ENCODE assay signal across 25 mouse cellular contexts in the genomic region with DNA sequence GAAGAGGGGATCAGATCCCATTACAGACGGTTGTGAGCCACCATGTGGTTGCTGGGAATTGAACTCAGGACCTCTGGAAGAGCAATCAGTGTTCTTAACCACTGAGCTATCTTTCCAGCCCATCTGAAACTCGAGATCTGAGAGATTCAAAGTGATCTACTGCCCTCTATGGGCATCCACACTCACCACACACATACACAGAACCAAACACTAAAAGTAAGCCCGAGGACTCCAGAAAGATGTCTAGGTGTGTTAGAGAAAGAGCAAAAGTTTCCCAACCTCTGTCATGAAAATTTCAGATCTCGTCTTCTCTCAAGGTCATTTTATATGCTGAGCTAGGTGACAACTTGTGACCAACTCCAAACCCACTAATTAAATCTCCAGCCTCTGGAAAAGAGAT. TPM values are rescaled to one million over a fixed set of nuclear protein-coding genes. Genes with fewer than 3 reads are reported as not detected.
A peak's percentile ranks its signal among the peaks of the same experiment; 100 is the strongest.
DNase-seq lines count a peak whose midpoint lies in the region; TF ChIP-seq lines count a peak whose summit lies in the region.
"Had no signal": no experiment of that assay in that cellular context is flagged by ENCODE, and none has a peak within 500 bp of the region (broad histone marks: within the 10 kb centered on the region; RNA-seq: fewer than 3 reads in every experiment).

No protein-coding gene starts in this region.

- intact Hi-C loops in gastrocnemius, adult 2 months (cut with DNase I) = no loop called here
- intact Hi-C loops in gastrocnemius, postnatal 36 days (cut with DNase I) = loop anchor here (10.0 kb wide), 1 partner anchor 141 kb away; no protein-coding TSS in a partner anchor
- intact Hi-C loops in left cerebral cortex, adult 2 months (cut with DNase I) = no loop called here

- no peak overlapping the region for H3K27ac ChIP-seq in gastrocnemius, adult 2 months
- no peak overlapping the region for H3K27ac ChIP-seq in left cerebral cortex, adult 2 months
- H3K27ac ChIP-seq: forebrain, embryonic 10.5 days; forebrain, embryonic 13.5 days; heart, embryonic 15.5 days; hindbrain, embryonic 14.5 days; hindbrain, postnatal 0 days had no signal

- no peak overlapping the region for H3K4me3 ChIP-seq in gastrocnemius, adult 2 months
- H3K4me3 ChIP-seq in left cerebral cortex, adult 2 months = no peak overlapping the region
- H3K4me3 ChIP-seq: forebrain, embryonic 10.5 days; forebrain, embryonic 13.5 days; heart, embryonic 15.5 days had no signal

- TF ChIP-seq CTCF in gastrocnemius, adult 2 months (IDR thresholded peaks at IDR 0.05) = peak; percentile 24; the same call in 1 of the 2 replicates
- peak; percentile 22 for TF ChIP-seq CTCF in left cerebral cortex, adult 2 months (IDR thresholded peaks at IDR 0.05)

- no peak for DNase-seq in gastrocnemius, adult 2 months
- DNase-seq in gastrocnemius, postnatal 36 days = no peak
- DNase-seq in left cerebral cortex, adult 2 months (ENCODE audit: extremely low spot score in 1 of 2, low spot score in 2 of 2) = no peak
- no peak for DNase-seq in left cerebral cortex, adult 9 months (ENCODE audit: low spot score in 2 of 2)
- peak; percentile 9 for DNase-seq in brain, adult 2 months (ENCODE audit: low read depth, low spot score)
- DNase-seq in frontal cortex, adult 2 months (ENCODE audit: extremely low spot score in 1 of 2, low spot score in 1 of 2) = no peak
- DNase-seq in embryo, embryonic 11 days = no peak
- DNase-seq: adrenal gland, postnatal 10 days; adrenal gland, postnatal 36 days; cerebellum, adult 11 months; cerebellum, adult 2 months; cerebellum, adult 9-11 months; cerebellum, postnatal 25 days; gastrocnemius, postnatal 25 days; heart, postnatal 10 days; heart, postnatal 36 days had no signal

RNA-seq across cellular contexts. Expression of a gene that starts 9.5 kb away (rescaled TPM):
- total RNA-seq in gastrocnemius, adult 2 months (2021) = not detected
- not detected for total RNA-seq in gastrocnemius, postnatal 36 days (2021)
- total RNA-seq in left cerebral cortex, adult 2 months (2021) = 1 to 10 TPM; 1.9 to 2.1 TPM
- 1.3 and 1.6 TPM in 2 replicates for polyA plus RNA-seq in frontal cortex, adult 2 months (2012; rRNA removed)
- total RNA-seq: common myeloid progenitor, adult 5-6 weeks; granulocyte monocyte progenitor cell, adult 5-6 weeks had no signal
- polyA plus RNA-seq: G1E; inflammation-experienced regulatory T-cells, adult 6 months had no signal

RNA-seq across cellular contexts. Expression of a gene that starts 41.3 kb away (rescaled TPM):
- total RNA-seq in gastrocnemius, adult 2 months (2021) = 1 to 10 TPM; 3.0 to 6.0 TPM
- 1 to 10 TPM; 5.2 to 5.5 TPM for total RNA-seq in gastrocnemius, postnatal 36 days (2021)
- 10 to 100 TPM; 48.7 to 55.6 TPM for total RNA-seq in left cerebral cortex, adult 2 months (2021)
- 30.8 and 34.5 TPM in 2 replicates for polyA plus RNA-seq in frontal cortex, adult 2 months (2012; rRNA removed)
- total RNA-seq: granulocyte monocyte progenitor cell, adult 5-6 weeks had no signal
- polyA plus RNA-seq: G1E; inflammation-experienced regulatory T-cells, adult 6 months had no signal

Comparison
In these comparisons a context has a peak if more than half of its experiments do, and no peak if none do; other contexts are left out.
1. RNA of a gene that starts 41.3 kb away (total RNA-seq): 48.7 to 55.6 TPM in left cerebral cortex, adult 2 months; 3.0 to 6.0 TPM in gastrocnemius, adult 2 months and 5.2 to 5.5 TPM in gastrocnemius, postnatal 36 days; every median in the first group is over 4 times any median in the second.